Mouse (Mus musculus) testis, adult 2 months (tissue): ENCODE results near the gene Nfkbie.

Source experiments
- CTCF ChIP-seq: fragments of 200-500 bp; IDR thresholded peaks from 2 replicates; pipeline ENCODE4 v1.5.1; 2012; ENCODE audit warnings: low read depth, mild to moderate bottlenecking, inconsistent platforms, low read length, moderate library complexity; ENCODE audit not compliant: control insufficient read depth, insufficient read depth, insufficient replicate concordance
- POLR2A ChIP-seq: fragments of 200-500 bp; IDR thresholded peaks from 2 replicates; pipeline ENCODE4 v1.6.1; 2012; ENCODE audit warnings: low read depth, mild to moderate bottlenecking, inconsistent platforms, low read length, moderate library complexity; ENCODE audit not compliant: control insufficient read depth

GRCm38 (mm10) chr17:45580958-45581477 is 25.5 kb downstream of the Nfkbie start:
- no peak for TF ChIP-seq POLR2A
- no peak for TF ChIP-seq CTCF
